Mouse (Mus musculus) T-cell, adult 2 months (primary cell): ENCODE results near the gene Ceacam1.
A peak's percentile ranks its signal among the peaks of the same experiment; 100 is the strongest.
"Not testable (repeated sequence)": the region's sequence is repeated elsewhere in the genome, so short reads cannot be mapped to it uniquely, and the experiment has no call there.

Experiments used
- DNase-seq: peaks from one replicate; pipeline ENCODE4 v3.0.0; 2022; ENCODE audit warnings: low spot score

Gene Ceacam1

GRCm38 (mm10) chr7:25477091-25477751, at the start of gene Ceacam1:
TSS of gene Ceacam1 (minus strand) at chr7:25477603.
- DNase-seq: not testable (repeated sequence)

- DNase-seq: not testable (repeated sequence)
Measured at GRCm38 (mm10) chr7:25516070-25516777, 38.8 kb upstream of the Ceacam1 start.

GRCm38 (mm10) chr7:25515667-25516066, 38.3 kb upstream of the Ceacam1 start:
- DNase-seq: not testable (repeated sequence)

GRCm38 (mm10) chr7:25509925-25510324, 32.5 kb upstream of the Ceacam1 start:
- DNase-seq: no peak

GRCm38 (mm10) chr7:25494649-25495048, 17.2 kb upstream of the Ceacam1 start:
- DNase-seq: no peak

- not testable (repeated sequence) for DNase-seq
Measured at GRCm38 (mm10) chr7:25490698-25491097, 13.3 kb upstream of the Ceacam1 start.

- DNase-seq: not testable (repeated sequence)
Measured at GRCm38 (mm10) chr7:25489382-25489781, 12.0 kb upstream of the Ceacam1 start.

- peak; percentile 6 for DNase-seq
Measured at GRCm38 (mm10) chr7:25486186-25486585, 8.8 kb upstream of the Ceacam1 start.

GRCm38 (mm10) chr7:25485061-25485460, 7.7 kb upstream of the Ceacam1 start:
- DNase-seq: no peak

- DNase-seq: no peak
Measured at GRCm38 (mm10) chr7:25483133-25483735, 5.8 kb upstream of the Ceacam1 start.

GRCm38 (mm10) chr7:25480791-25481190, 3.4 kb upstream of the Ceacam1 start:
- not testable (repeated sequence) for DNase-seq

- DNase-seq: peak; percentile 9
Measured at GRCm38 (mm10) chr7:25479440-25479839, 2.0 kb upstream of the Ceacam1 start.

GRCm38 (mm10) chr7:25477752-25478093, 320 bp upstream of the Ceacam1 start:
- not testable (repeated sequence) for DNase-seq

GRCm38 (mm10) chr7:25471821-25472220, 5.6 kb downstream of the Ceacam1 start:
- not testable (repeated sequence) for DNase-seq

GRCm38 (mm10) chr7:25465586-25465985, 11.8 kb downstream of the Ceacam1 start:
- not testable (repeated sequence) for DNase-seq

GRCm38 (mm10) chr7:25465010-25465409, 12.4 kb downstream of the Ceacam1 start:
- no peak for DNase-seq

- DNase-seq: not testable (repeated sequence)
Measured at GRCm38 (mm10) chr7:25462033-25462337, 15.4 kb downstream of the Ceacam1 start.

- DNase-seq: not testable (repeated sequence)
Measured at GRCm38 (mm10) chr7:25461336-25462032, 15.9 kb downstream of the Ceacam1 start.

- no peak for DNase-seq
Measured at GRCm38 (mm10) chr7:25452103-25452502, 25.3 kb downstream of the Ceacam1 start.

GRCm38 (mm10) chr7:25449913-25450890, 27.2 kb downstream of the Ceacam1 start:
- no peak for DNase-seq

GRCm38 (mm10) chr7:25440816-25441153, 36.6 kb downstream of the Ceacam1 start:
- no peak for DNase-seq
